Mouse (Mus musculus) G1E (cell line): Measurements from ENCODE around the gene Smim5.

Experiments
- CTCF ChIP-seq: IDR thresholded peaks from 2 replicates; pipeline ENCODE4 v1.5.1; 2012; ENCODE audit warnings: low read depth, low read length, inconsistent platforms, mixed read lengths
- GATA1 ChIP-seq: IDR thresholded peaks from 2 replicates; pipeline ENCODE4 v1.6.1; 2012; ENCODE audit warnings: borderline replicate concordance, low read length, inconsistent platforms, mixed read lengths
- GATA2 ChIP-seq: IDR thresholded peaks from 2 replicates; pipeline ENCODE4 v1.6.1; 2012; ENCODE audit warnings: low read depth, low read length, inconsistent platforms, borderline replicate concordance
- TAL1 ChIP-seq: conservative IDR thresholded peaks from 2 replicates; pipeline ENCODE4 v1.6.1; 2012; ENCODE audit warnings: low read depth, low read length, inconsistent platforms, mixed read lengths

DNA sequence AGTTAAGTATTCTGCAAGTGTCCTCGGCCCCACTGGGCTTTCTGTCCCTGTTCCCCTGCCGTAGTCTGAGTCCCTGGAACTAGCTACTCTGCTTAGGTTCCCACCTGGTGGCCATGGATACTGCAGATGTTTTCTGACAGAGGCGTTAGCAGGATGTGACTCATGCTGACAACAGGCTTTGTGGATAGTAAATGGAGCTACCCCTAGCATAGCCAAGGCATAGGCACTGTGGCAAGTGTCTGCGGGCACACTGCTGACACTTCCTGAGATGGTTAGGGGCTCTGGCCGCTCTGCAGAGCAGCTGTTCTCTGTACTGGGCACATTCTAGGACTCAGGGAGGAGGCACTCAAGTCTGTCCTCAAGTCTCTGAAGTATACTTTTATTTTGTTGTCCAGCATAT lies 54.9 kb downstream of the Smim5 start:
- no peak for TF ChIP-seq CTCF
- no peak for TF ChIP-seq GATA1
- no peak for TF ChIP-seq TAL1
- TF ChIP-seq GATA2 = no peak
